Mouse (Mus musculus) neutrophil, adult 59 days (primary cell): Measurements from ENCODE around the gene AI413582. TPM values are rescaled to one million over a fixed set of nuclear protein-coding genes. Genes with fewer than 3 reads are reported as not detected.

ENCODE experiments used
- total RNA-seq, 2 experiments: library from RNA; stranded (reverse); gene quantifications; 1 replicate in 1 of 2; 2 replicates in 1 of 2; pipeline ENCODE4 v1.2.4; 2023

Gene AI413582
- 10 to 100 TPM; 30.3 to 36.6 TPM for total RNA-seq

GRCm38 (mm10) chr17:27565163-27565941 lies at the start of gene AI413582:
TSS of gene AI413582 (minus strand) at chr17:27565756.

GRCm38 (mm10) chr17:27556315-27557011 lies 9.1 kb downstream of the AI413582 start, which contains the start of gene Hmga1:
TSS of gene Hmga1 (plus strand) at chr17:27556497.

GRCm38 (mm10) chr17:27521303-27521702 lies 44.3 kb downstream of the AI413582 start, which contains the start of gene Grm4:
TSS of gene Grm4 (minus strand) at chr17:27521403.

Other genes starting within 250 kb of the AI413582 start
- under 1 TPM in 1 of 2 experiments, not detected in 1; 0.09 TPM for gene Grm4, start 44.4 kb downstream of the AI413582 start, total RNA-seq
- 10 to 100 TPM; 63.8 to 70.1 TPM for gene Hmga1, start 9.3 kb downstream of the AI413582 start, total RNA-seq
- gene Nudt3, start 57.7 kb upstream of the AI413582 start, total RNA-seq = 10 to 100 TPM; 54.9 to 58.2 TPM
- not detected for gene RPS10-NUDT3, start 69.5 kb upstream of the AI413582 start, total RNA-seq
- gene Rps10, start 70.9 kb upstream of the AI413582 start, total RNA-seq = 100 to 1,000 TPM; 724 to 797 TPM
- gene Pacsin1, start 89.8 kb upstream of the AI413582 start, total RNA-seq = under 1 TPM in 1 of 2 experiments, not detected in 1; 0.11 TPM
- not detected for gene Spdef, start 163.2 kb upstream of the AI413582 start, total RNA-seq